10 mouse cellular contexts compared by ENCODE assay signal in genomic region chr11:116196866-116197583, GRCm38 (mm10). TPM values are rescaled to one million over a fixed set of nuclear protein-coding genes. Genes with fewer than 3 reads are reported as not detected.
DNase-seq lines count a peak whose midpoint lies in the region; ATAC-seq and TF ChIP-seq lines count a peak whose summit lies in the region.
"Had no signal": no experiment of that assay in that cellular context is flagged by ENCODE, and none has a peak within 500 bp of the region (broad histone marks: within the 10 kb centered on the region; RNA-seq: fewer than 3 reads in every experiment).

No protein-coding gene starts in this region.

- DNase-seq in heart, postnatal 25 days (ENCODE audit: low spot score) = no peak
- no peak for DNase-seq in testis, postnatal 10 days (ENCODE audit: low spot score)
- DNase-seq in urinary bladder, postnatal 4 days (ENCODE audit: low spot score in 2 of 2) = no peak
- DNase-seq in gastrocnemius, postnatal 36 days = no peak
- DNase-seq in right cerebral cortex, postnatal 25 days = no peak
- DNase-seq: cerebellum, postnatal 10 days; thymus, postnatal 25 days had no signal

- 94% methylated on average over 18 of the region's 18 CpGs for WGBS in heart, embryonic 13.5 days
- 84% methylated on average over 18 of the region's 18 CpGs for WGBS in liver, embryonic 15.5 days (ENCODE audit: insufficient replicate concordance)

- peak overlapping the region; percentile 74 for H3K4me3 ChIP-seq in heart, embryonic 13.5 days
- peak overlapping the region; percentile 35 for H3K4me3 ChIP-seq in testis, adult 2 months (ENCODE audit: control insufficient read depth, low read depth, low read length)
- H3K4me3 ChIP-seq in liver, embryonic 15.5 days (replicated peaks) = peak overlapping the region; percentile 88

- TF ChIP-seq CTCF in testis, adult 2 months (IDR thresholded peaks at IDR 0.05; ENCODE audit: control insufficient read depth, insufficient read depth, insufficient replicate concordance, low read depth, low read length) = no peak

- peaks cover 31% of the 10 kb centered on the region for H3K4me1 ChIP-seq in heart, embryonic 13.5 days
- H3K4me1 ChIP-seq in testis, adult 2 months (ENCODE audit: control insufficient read depth, insufficient read depth, low read length) = peaks cover 12% of the 10 kb centered on the region
- peaks cover 53% of the 10 kb centered on the region for H3K4me1 ChIP-seq in liver, embryonic 15.5 days (replicated peaks)

- no peak for TF ChIP-seq POLR2A in testis, adult 2 months (IDR thresholded peaks at IDR 0.05; ENCODE audit: control insufficient read depth, low read depth, low read length)

- ATAC-seq in heart, embryonic 13.5 days (ENCODE audit: extremely low read depth, insufficient number of reproducible peaks, low FRiP score, low TSS enrichment) = no peak
- ATAC-seq in liver, embryonic 15.5 days (ENCODE audit: insufficient read depth) = no peak

- intact Hi-C loops in heart, postnatal 25 days (cut with DNase I) = no loop called here
- intact Hi-C loops in gastrocnemius, postnatal 36 days (cut with DNase I) = no loop called here

- H3K9me3 ChIP-seq in heart, embryonic 13.5 days = no peaks in the 10 kb centered on the region
- no peaks in the 10 kb centered on the region for H3K9me3 ChIP-seq in liver, embryonic 15.5 days (replicated peaks)

- no peaks in the 10 kb centered on the region for H3K27me3 ChIP-seq in heart, embryonic 13.5 days (replicated peaks)
- H3K27me3 ChIP-seq in testis, adult 2 months (ENCODE audit: control insufficient read depth, insufficient read depth, low read length) = no peaks in the 10 kb centered on the region
- H3K27me3 ChIP-seq in liver, embryonic 15.5 days = no peaks in the 10 kb centered on the region

- H3K27ac ChIP-seq in heart, embryonic 13.5 days (replicated peaks) = no peak overlapping the region
- H3K27ac ChIP-seq in testis, adult 2 months (ENCODE audit: control insufficient read depth, insufficient read depth, low read depth, low read length) = no peak overlapping the region
- 0 out of 2 replicates have a peak overlapping the region, but pooled peaks have one; percentile 3 for H3K27ac ChIP-seq in liver, embryonic 15.5 days (replicated peaks)

- H3K4me2 ChIP-seq in heart, embryonic 13.5 days = peak overlapping the region; percentile 76
- H3K4me2 ChIP-seq in liver, embryonic 15.5 days = peak overlapping the region; percentile 86

- peaks cover 31% of the 10 kb centered on the region for H3K36me3 ChIP-seq in heart, embryonic 13.5 days
- peaks cover 2% of the 10 kb centered on the region; the same call in 1 of the 2 replicates for H3K36me3 ChIP-seq in testis, adult 2 months (ENCODE audit: control insufficient read depth, insufficient read depth, low read length)
- peaks cover 9% of the 10 kb centered on the region; the same call in 1 of the 2 replicates for H3K36me3 ChIP-seq in liver, embryonic 15.5 days (replicated peaks)

- H3K9ac ChIP-seq in heart, embryonic 13.5 days = peak overlapping the region; percentile 92
- H3K9ac ChIP-seq in liver, embryonic 15.5 days = no peak overlapping the region

RNA-seq across cellular contexts. Expression of gene Ten1, which starts 1.6 kb away (rescaled TPM):
- polyA plus RNA-seq in heart, embryonic 13.5 days (2015; fragmentation: Nextera tagmentation; extraction: Ambion mirVana) = 82.1 and 88.7 TPM in 2 replicates
- total RNA-seq in heart, postnatal 25 days (2021) = 10 to 100 TPM; 15.5 to 19.3 TPM
- 17.0 and 17.8 TPM in 2 replicates for polyA plus RNA-seq in testis, adult 2 months (2012; rRNA removed)
- polyA plus RNA-seq in liver, embryonic 15.5 days (2015; fragmentation: Nextera tagmentation; extraction: Ambion mirVana) = 27.5 and 33.1 TPM in 2 replicates
- 10 to 100 TPM; 19.2 to 21.9 TPM for total RNA-seq in gastrocnemius, postnatal 36 days (2021)

RNA-seq across cellular contexts. Expression of gene Acox1, which starts 1.8 kb away (rescaled TPM):
- polyA plus RNA-seq in heart, embryonic 13.5 days (2015; fragmentation: Nextera tagmentation; extraction: Ambion mirVana) = 29.0 and 31.0 TPM in 2 replicates
- total RNA-seq in heart, postnatal 25 days (2021) = 100 to 1,000 TPM; 123 to 137 TPM
- 19.0 and 19.3 TPM in 2 replicates for polyA plus RNA-seq in testis, adult 2 months (2012; rRNA removed)
- 32.5 and 41.8 TPM in 2 replicates for polyA plus RNA-seq in liver, embryonic 15.5 days (2015; fragmentation: Nextera tagmentation; extraction: Ambion mirVana)
- 10 to 100 TPM; 62.6 to 80.1 TPM for total RNA-seq in gastrocnemius, postnatal 36 days (2021)

RNA-seq across cellular contexts. Expression of gene Fbf1, which starts 29.1 kb away (rescaled TPM):
- polyA plus RNA-seq in heart, embryonic 13.5 days (2015; fragmentation: Nextera tagmentation; extraction: Ambion mirVana) = 22.8 and 24.4 TPM in 2 replicates
- 10 to 100 TPM; 16.1 to 17.2 TPM for total RNA-seq in heart, postnatal 25 days (2021)
- 48.2 and 55.9 TPM in 2 replicates for polyA plus RNA-seq in testis, adult 2 months (2012; rRNA removed)
- 6.1 and 7.5 TPM in 2 replicates for polyA plus RNA-seq in liver, embryonic 15.5 days (2015; fragmentation: Nextera tagmentation; extraction: Ambion mirVana)
- 1 to 10 TPM; 9.3 to 9.8 TPM for total RNA-seq in gastrocnemius, postnatal 36 days (2021)

RNA-seq across cellular contexts. Expression of gene Evpl, which starts 40.9 kb away (rescaled TPM):
- 0.42 and 0.48 TPM in 2 replicates for polyA plus RNA-seq in heart, embryonic 13.5 days (2015; fragmentation: Nextera tagmentation; extraction: Ambion mirVana)
- total RNA-seq in heart, postnatal 25 days (2021) = under 1 TPM; 0.75 to 0.98 TPM
- polyA plus RNA-seq in testis, adult 2 months (2012; rRNA removed) = 1.1 and 1.2 TPM in 2 replicates
- 0.08 and 0.12 TPM in 2 replicates for polyA plus RNA-seq in liver, embryonic 15.5 days (2015; fragmentation: Nextera tagmentation; extraction: Ambion mirVana)
- under 1 TPM; 0.05 to 0.07 TPM for total RNA-seq in gastrocnemius, postnatal 36 days (2021)

RNA-seq across cellular contexts. Expression of gene Mrpl38, which starts 58.4 kb away (rescaled TPM):
- 82.4 and 92.2 TPM in 2 replicates for polyA plus RNA-seq in heart, embryonic 13.5 days (2015; fragmentation: Nextera tagmentation; extraction: Ambion mirVana)
- 10 to 100 TPM; 62.5 to 66.0 TPM for total RNA-seq in heart, postnatal 25 days (2021)
- polyA plus RNA-seq in testis, adult 2 months (2012; rRNA removed) = 51.3 and 54.5 TPM in 2 replicates
- 48.8 and 51.1 TPM in 2 replicates for polyA plus RNA-seq in liver, embryonic 15.5 days (2015; fragmentation: Nextera tagmentation; extraction: Ambion mirVana)
- 10 to 100 TPM; 49.4 to 49.9 TPM for total RNA-seq in gastrocnemius, postnatal 36 days (2021)

Comparison
In these comparisons a context has a peak if more than half of its experiments do, and no peak if none do; other contexts are left out.
1. H3K4me3 ChIP-seq: peak in every context shown above with its lines; median percentile 88 in liver, embryonic 15.5 days; 74 in heart, embryonic 13.5 days; 35 in testis, adult 2 months.